Mouse (Mus musculus) thymus, adult 2 months (tissue): Measurements from ENCODE around the gene Sema4g. TPM values are rescaled to one million over a fixed set of nuclear protein-coding genes. Genes with fewer than 3 reads are reported as not detected.

Source experiments
- DNase-seq: peaks from one replicate; pipeline ENCODE4 v3.0.0; 2021
- H3K27ac ChIP-seq: fragments of 200-500 bp; 2 replicates; pipeline ENCODE4 v1.5.1; 2012; ENCODE audit warnings: low read length, control low read depth; ENCODE audit not compliant: control insufficient read depth, insufficient read depth
- H3K27me3 ChIP-seq: fragments of 200-500 bp; 2 replicates; pipeline ENCODE4 v1.6.1; 2012; ENCODE audit warnings: mild to moderate bottlenecking, low read length, moderate library complexity, mixed read lengths; ENCODE audit not compliant: control insufficient read depth, insufficient read depth
- H3K36me3 ChIP-seq: fragments of 200-500 bp; 2 replicates; pipeline ENCODE4 v1.6.1; 2012; ENCODE audit warnings: mild to moderate bottlenecking, low read length, moderate library complexity; ENCODE audit not compliant: control insufficient read depth, insufficient read depth
- H3K4me1 ChIP-seq: fragments of 200-500 bp; replicated peaks from 2 replicates; pipeline ENCODE4 v1.6.1; 2012; ENCODE audit warnings: low read length; ENCODE audit not compliant: control insufficient read depth, insufficient read depth
- H3K4me3 ChIP-seq: fragments of 200-500 bp; 2 replicates; pipeline ENCODE4 v1.5.1; 2012; ENCODE audit warnings: mild to moderate bottlenecking, low read length, control low read depth, moderate library complexity; ENCODE audit not compliant: control insufficient read depth, insufficient read depth
- CTCF ChIP-seq: fragments of 200-500 bp; IDR thresholded peaks from 2 replicates; pipeline ENCODE4 v1.5.1; 2012; ENCODE audit warnings: mild to moderate bottlenecking, control low read depth, low read length, moderate library complexity, borderline replicate concordance; ENCODE audit not compliant: control insufficient read depth, poor library complexity, insufficient read depth; ENCODE audit errors: extremely low read depth
- POLR2A ChIP-seq: fragments of 200-500 bp; IDR thresholded peaks from 2 replicates; pipeline ENCODE4 v1.6.1; 2012; ENCODE audit warnings: mild to moderate bottlenecking, low read length, control low read depth, moderate library complexity; ENCODE audit not compliant: control insufficient read depth, poor library complexity, insufficient read depth; ENCODE audit errors: extremely low read depth
- WGBS: fragments of 180-500 bp; shearing (Covaris S2); methylation state at CpG from one replicate; pipeline ENCODE4 v1.1.7; 2018; 5-methylcytosine and 5-hydroxymethylcytosine counted together
- polyA plus RNA-seq: library from polyadenylated mRNA; depleted of rRNA; stranded (reverse); fragments of >200 nt; gene quantifications from 2 replicates; pipeline ENCODE4 v1.2.3, GENCODE M21; 2012

Gene Sema4g
- polyA plus RNA-seq, 1 experiment = 13.7 TPM

DNA sequence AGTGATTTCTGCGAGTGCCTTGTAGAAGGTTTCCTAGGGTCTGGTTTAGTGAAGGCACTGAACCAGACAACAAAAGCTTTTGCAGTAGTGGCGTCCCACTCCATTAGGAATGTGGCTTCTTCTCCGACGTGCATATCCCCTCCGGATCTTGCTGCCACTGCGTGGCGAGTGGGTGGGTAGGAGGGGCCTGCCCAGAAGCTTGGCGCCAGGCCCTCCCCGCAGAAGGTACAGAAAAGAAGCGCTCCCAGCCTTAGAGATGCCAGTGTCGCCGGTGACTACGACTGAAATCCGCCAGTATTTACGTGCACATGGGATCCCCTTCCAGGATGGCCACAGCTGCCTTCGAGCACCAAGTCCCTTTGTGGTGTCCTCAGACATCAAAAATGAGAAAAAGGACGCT, 18.1 kb downstream of the Sema4g start:
- WGBS = 23% methylated on average over 17 of the region's 17 CpGs
- no peak for TF ChIP-seq CTCF
- no peak for TF ChIP-seq POLR2A
- no peaks in the 10 kb centered on the region for H3K27me3 ChIP-seq
- no peak overlapping the region for H3K27ac ChIP-seq
- peaks cover 14% of the 10 kb centered on the region for H3K4me1 ChIP-seq
- DNase-seq = no peak
- peak overlapping the region; percentile 23 for H3K4me3 ChIP-seq
- no peaks in the 10 kb centered on the region for H3K36me3 ChIP-seq

DNA sequence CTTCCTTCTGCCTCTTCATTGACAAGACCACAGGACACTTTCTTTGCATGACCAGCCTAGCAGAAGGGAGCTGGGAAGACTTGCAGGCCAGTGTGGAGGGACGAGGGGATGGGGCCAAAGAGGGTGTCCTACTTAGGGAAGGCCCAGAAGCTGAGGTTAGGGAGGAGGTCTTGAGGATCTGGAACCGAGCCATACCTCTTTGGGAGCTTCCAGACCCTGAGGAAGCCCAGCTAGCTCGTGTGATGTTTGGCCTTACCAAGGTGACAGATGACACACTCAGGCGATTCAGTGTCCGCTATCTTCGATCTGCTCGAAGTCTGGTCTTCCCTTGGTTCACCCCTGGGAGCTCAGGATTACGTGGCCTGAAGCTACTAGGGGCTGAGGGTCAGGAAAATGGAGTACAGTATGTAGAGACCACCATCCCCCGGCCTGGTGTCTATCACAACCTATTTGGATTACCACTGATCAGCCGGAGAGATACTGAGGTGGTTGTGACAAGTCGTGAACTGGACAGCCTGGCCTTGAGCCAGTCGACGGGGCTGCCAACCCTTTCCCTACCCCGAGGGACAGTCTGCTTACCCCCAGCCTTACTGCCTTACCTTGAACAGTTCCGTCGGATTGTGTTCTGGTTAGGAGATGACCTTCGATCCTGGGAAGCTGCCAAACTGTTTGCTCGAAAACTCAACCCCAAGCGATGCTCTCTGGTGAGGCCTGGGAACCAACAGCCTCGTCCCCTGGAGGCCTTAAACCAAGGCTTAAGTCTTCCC, 18.7 kb downstream of the Sema4g start:
- TF ChIP-seq POLR2A (no peak), CTCF (no peak)
- peaks cover 14% of the 10 kb centered on the region for H3K4me1 ChIP-seq
- no peak overlapping the region for H3K27ac ChIP-seq
- 90% methylated on average over 20 of the region's 20 CpGs for WGBS
- no peak for DNase-seq
- no peaks in the 10 kb centered on the region for H3K27me3 ChIP-seq
- no peaks in the 10 kb centered on the region for H3K36me3 ChIP-seq
- H3K4me3 ChIP-seq = no peak overlapping the region

DNA sequence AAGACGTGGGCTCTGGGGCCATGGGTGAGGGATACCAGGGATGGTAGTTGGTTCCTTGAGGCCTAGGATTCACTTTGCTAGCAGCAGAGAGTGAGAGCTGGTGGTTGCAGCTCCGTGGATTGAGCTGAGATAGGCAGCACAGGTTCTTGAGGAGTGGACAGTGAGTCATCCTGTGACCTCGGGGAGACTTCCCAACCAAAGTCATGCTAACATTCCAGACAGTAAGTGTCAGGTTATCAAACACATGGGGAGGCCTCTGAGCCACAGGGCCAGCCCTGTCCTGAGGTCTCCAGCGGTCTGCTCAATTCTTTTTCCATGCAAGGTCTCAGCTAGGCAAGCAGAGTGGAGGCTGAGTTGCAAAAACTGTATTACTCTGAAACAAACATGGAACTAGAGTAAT, 21.7 kb downstream of the Sema4g start:
- no peaks in the 10 kb centered on the region for H3K36me3 ChIP-seq
- WGBS = 97% methylated on average over 4 of the region's 4 CpGs
- H3K4me1 ChIP-seq = peaks cover 19% of the 10 kb centered on the region
- H3K27ac ChIP-seq = no peak overlapping the region
- no peaks in the 10 kb centered on the region for H3K27me3 ChIP-seq
- no peak for TF ChIP-seq CTCF
- no peak for TF ChIP-seq POLR2A
- DNase-seq = no peak
- H3K4me3 ChIP-seq = no peak overlapping the region

DNA sequence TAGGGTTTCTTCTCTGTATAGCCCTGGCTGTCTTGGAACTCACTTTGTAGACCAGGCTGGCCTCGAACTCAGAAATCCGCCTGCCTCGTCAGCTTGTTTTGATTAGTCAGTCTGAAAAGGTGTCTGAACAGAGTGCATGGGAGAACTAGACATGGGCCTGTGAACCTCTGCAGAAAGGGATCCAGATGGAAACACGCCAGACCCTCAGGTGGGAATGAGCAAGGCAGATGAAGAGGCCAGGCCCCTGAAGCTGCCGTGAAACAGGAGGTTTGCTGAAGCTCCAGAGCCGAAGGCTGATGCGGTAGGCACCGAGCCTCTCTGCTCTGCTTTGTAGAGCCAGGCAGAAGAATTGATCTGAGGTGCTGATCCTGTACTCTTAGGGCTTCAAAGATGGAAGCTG, 23.3 kb downstream of the Sema4g start:
- H3K36me3 ChIP-seq = no peaks in the 10 kb centered on the region

DNA sequence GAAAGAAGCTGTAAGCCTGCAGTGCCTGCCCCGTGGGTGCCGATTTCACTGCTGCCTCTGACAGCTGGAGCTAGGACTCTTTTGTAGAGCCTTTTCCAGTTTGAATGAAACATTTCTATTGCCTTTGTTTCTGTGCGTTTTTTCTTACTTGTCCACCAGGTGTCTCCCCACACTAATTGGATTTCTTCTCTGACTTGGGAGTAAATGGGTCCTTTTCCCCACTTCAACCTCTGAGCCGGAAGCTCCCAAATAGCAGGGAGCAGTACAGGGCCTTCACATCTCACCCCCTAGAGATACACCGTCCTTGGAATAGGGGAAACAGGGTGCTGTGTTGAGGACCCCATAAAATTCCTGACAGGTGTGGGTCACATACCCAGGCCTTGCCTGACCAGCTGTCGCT, 23.7 kb downstream of the Sema4g start:
- H3K27me3 ChIP-seq = no peaks in the 10 kb centered on the region
- no peak overlapping the region for H3K4me3 ChIP-seq
- H3K27ac ChIP-seq = no peak overlapping the region
- no peak for TF ChIP-seq POLR2A
- TF ChIP-seq CTCF = no peak
- no peaks in the 10 kb centered on the region for H3K36me3 ChIP-seq
- no peak for DNase-seq
- peaks cover 29% of the 10 kb centered on the region for H3K4me1 ChIP-seq
- WGBS = 64% methylated on average over 6 of the region's 6 CpGs

More for the DNA sequence above, 23.3 kb downstream of the Sema4g start:
- WGBS = 95% methylated on average over 8 of the region's 8 CpGs
- TF ChIP-seq POLR2A (no peak), CTCF (no peak)
- peaks cover 29% of the 10 kb centered on the region for H3K4me1 ChIP-seq
- no peak for DNase-seq
- no peak overlapping the region for H3K27ac ChIP-seq
- H3K27me3 ChIP-seq = no peaks in the 10 kb centered on the region
- no peak overlapping the region for H3K4me3 ChIP-seq

DNA sequence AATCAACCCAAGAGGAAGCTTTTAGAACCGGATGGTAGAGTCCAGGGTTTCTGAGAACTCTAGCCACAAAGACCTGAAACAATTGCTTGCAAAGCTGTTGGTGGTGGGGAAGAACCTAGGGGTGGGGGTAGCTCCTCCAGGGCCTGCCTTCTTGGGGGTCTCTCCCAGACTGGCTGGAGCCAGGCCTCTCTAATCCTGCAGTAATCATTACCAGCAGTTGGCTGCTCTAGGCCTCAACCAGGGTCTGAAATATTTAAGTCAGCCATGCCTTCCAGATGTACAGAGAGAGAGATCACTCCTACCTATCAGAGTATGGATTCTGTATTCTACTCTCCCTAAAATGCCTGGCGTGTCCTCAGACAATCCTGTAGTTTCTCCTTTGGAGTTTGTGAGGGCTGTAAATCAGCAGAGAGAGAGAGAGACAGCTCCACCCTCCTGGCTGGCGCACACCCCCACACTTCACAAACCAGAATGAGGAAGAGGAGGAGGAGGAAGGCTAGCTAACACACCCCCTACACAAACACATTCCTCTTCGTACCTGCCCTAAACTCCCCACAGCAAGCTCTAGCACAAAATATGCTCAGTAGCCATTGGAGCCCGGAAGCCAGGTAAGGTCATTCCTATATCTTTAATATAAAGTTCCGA, 24.8 kb downstream of the Sema4g start:
- TF ChIP-seq CTCF (no peak), POLR2A (no peak)
- H3K4me3 ChIP-seq = no peak overlapping the region
- H3K4me1 ChIP-seq = peaks cover 34% of the 10 kb centered on the region
- DNase-seq = no peak
- H3K27me3 ChIP-seq = no peaks in the 10 kb centered on the region; the same call in 1 of the 2 replicates
- H3K36me3 ChIP-seq = no peaks in the 10 kb centered on the region
- 57% methylated on average over 6 of the region's 6 CpGs for WGBS
- H3K27ac ChIP-seq = no peak overlapping the region
